Mouse (Mus musculus) myocyte (in vitro differentiated cells): ENCODE measurements around the gene Caskin2. TPM values are rescaled to one million over a fixed set of nuclear protein-coding genes. Genes with fewer than 3 reads are reported as not detected.

Experiments
- H3K27me3 ChIP-seq: one replicate; pipeline ENCODE4 v1.6.1; 2011; ENCODE audit not compliant: control insufficient read depth, insufficient read depth, insufficient read length
- H3K36me3 ChIP-seq: one replicate; pipeline ENCODE4 v1.6.1; 2011; ENCODE audit not compliant: control insufficient read depth, insufficient read depth
- H3K4me2 ChIP-seq: one replicate; pipeline ENCODE4 v1.6.1; 2011; ENCODE audit warnings: low read depth, control low read depth
- H3K4me3 ChIP-seq: one replicate; pipeline ENCODE4 v1.5.1; 2011; ENCODE audit warnings: mild to moderate bottlenecking, control low read depth, moderate library complexity
- H3K79me2 ChIP-seq: one replicate; pipeline ENCODE4 v1.6.1; 2011; ENCODE audit not compliant: control insufficient read depth, insufficient read depth
- H3ac ChIP-seq: one replicate; pipeline ENCODE4 v1.6.1; 2011; ENCODE audit not compliant: control insufficient read depth, insufficient read length
- CEBPB ChIP-seq: IDR thresholded peaks from 2 replicates; pipeline ENCODE4 v1.6.1; 2011; ENCODE audit warnings: mild to moderate bottlenecking, moderate library complexity; ENCODE audit not compliant: poor library complexity, insufficient read depth, severe bottlenecking
- E2F4 ChIP-seq: IDR thresholded peaks from one replicate; pipeline ENCODE4 v1.6.1; 2011; ENCODE audit warnings: mild to moderate bottlenecking, control low read depth, moderate library complexity; ENCODE audit not compliant: insufficient read depth
- MAX ChIP-seq: IDR thresholded peaks from one replicate; pipeline ENCODE4 v1.6.1; 2011; ENCODE audit warnings: low read depth, mild to moderate bottlenecking, control low read depth
- MYOD1 ChIP-seq, 3 experiments: IDR thresholded peaks; one replicate each; pipeline ENCODE4 v1.6.1; 2011; ENCODE audit warnings: control low read depth in 2 of 3, low read depth in 2 of 3, mild to moderate bottlenecking in 2 of 3, moderate library complexity in 1 of 3; ENCODE audit not compliant: insufficient read length in 2 of 3, control insufficient read depth in 1 of 3
- MYOG ChIP-seq, 3 experiments: IDR thresholded peaks; one replicate each; pipeline ENCODE4 v1.6.1; 2011; ENCODE audit warnings: control low read depth in 2 of 3, low read depth in 2 of 3, mild to moderate bottlenecking in 2 of 3; ENCODE audit not compliant: insufficient read length in 2 of 3, control insufficient read depth in 1 of 3, insufficient read depth in 1 of 3
- POLR2A ChIP-seq: IDR thresholded peaks from one replicate; pipeline ENCODE4 v1.6.1; 2011; ENCODE audit warnings: low read depth, mild to moderate bottlenecking, control low read depth, moderate library complexity; ENCODE audit not compliant: insufficient read length
- POLR2AphosphoS2 ChIP-seq: IDR thresholded peaks from one replicate; pipeline ENCODE4 v1.6.1; 2011; ENCODE audit warnings: low read depth, control low read depth; ENCODE audit not compliant: insufficient read length
- REST ChIP-seq: IDR thresholded peaks from one replicate; pipeline ENCODE4 v1.6.1; 2011; ENCODE audit warnings: mild to moderate bottlenecking, control low read depth, moderate library complexity; ENCODE audit not compliant: insufficient read depth, insufficient read length
- SRF ChIP-seq: IDR thresholded peaks from one replicate; pipeline ENCODE4 v1.6.1; 2011; ENCODE audit warnings: low read depth; ENCODE audit not compliant: control insufficient read depth, insufficient read length
- TCF12 ChIP-seq: IDR thresholded peaks from one replicate; pipeline ENCODE4 v1.6.1; 2011; ENCODE audit warnings: mild to moderate bottlenecking, control low read depth; ENCODE audit not compliant: poor library complexity, insufficient read depth, severe bottlenecking
- TCF3 ChIP-seq: IDR thresholded peaks from one replicate; pipeline ENCODE4 v1.6.1; 2011; ENCODE audit warnings: low read depth, control low read depth; ENCODE audit not compliant: insufficient read length
- USF1 ChIP-seq: IDR thresholded peaks from one replicate; pipeline ENCODE4 v1.6.1; 2011; ENCODE audit warnings: low read depth, mild to moderate bottlenecking, control low read depth, moderate library complexity
- polyA plus RNA-seq: library from polyadenylated mRNA; unstranded; fragments of >200 nt; fragmentation: generic; extraction: Trizol; gene quantifications from one replicate; pipeline ENCODE4 v1.2.1, GENCODE M21; 2012; ENCODE audit warnings: missing spikeins

Caskin2 gene
- polyA plus RNA-seq, 1 experiment = 8.0 TPM

- Histone ChIP-seq H3ac (no peak overlapping the region), H3K79me2 (no peaks in the 10 kb centered on the region), H3K27me3 (peaks cover 34% of the 10 kb centered on the region), H3K4me3 (no peak overlapping the region), H3K4me2 (no peak overlapping the region), H3K36me3 (no peaks in the 10 kb centered on the region)
- TF ChIP-seq POLR2A = no peak
- no peak for TF ChIP-seq USF1
- no peak for TF ChIP-seq TCF3
- TF ChIP-seq CEBPB = no peak
- TF ChIP-seq MYOD1 (IDR thresholded peaks at IDR 0.05; ENCODE audit: control insufficient read depth in 1 of 3, insufficient read length in 2 of 3, low read depth in 2 of 3) = no peak
- no peak for TF ChIP-seq E2F4
- TF ChIP-seq MAX = no peak
- no peak for TF ChIP-seq POLR2AphosphoS2
- TF ChIP-seq MYOG (IDR thresholded peaks at IDR 0.05; ENCODE audit: control insufficient read depth in 1 of 3, insufficient read depth in 1 of 3, insufficient read length in 2 of 3, low read depth in 2 of 3) = no peak
- no peak for TF ChIP-seq REST
- no peak for TF ChIP-seq SRF
- no peak for TF ChIP-seq TCF12
Observed at GRCm38 (mm10) chr11:115824813-115825212, 11.4 kb upstream of the Caskin2 start.

- Histone ChIP-seq H3K36me3 (no peaks in the 10 kb centered on the region), H3K4me2 (peak within 1 kb of the TSS; percentile 76), H3K4me3 (no peak within 1 kb of the TSS), H3K79me2 (no peaks in the 10 kb centered on the region), H3ac (no peak within 1 kb of the TSS), H3K27me3 (peaks cover 29% of the 10 kb centered on the region)
- TF ChIP-seq POLR2AphosphoS2 (peak; percentile 36), REST (no peak)
Observed at GRCm38 (mm10) chr11:115823774-115824740, 10.6 kb upstream of the Caskin2 start, which contains the start of gene Llgl2. Llgl2 (plus strand) TSS chr11:115824049.

DNA sequence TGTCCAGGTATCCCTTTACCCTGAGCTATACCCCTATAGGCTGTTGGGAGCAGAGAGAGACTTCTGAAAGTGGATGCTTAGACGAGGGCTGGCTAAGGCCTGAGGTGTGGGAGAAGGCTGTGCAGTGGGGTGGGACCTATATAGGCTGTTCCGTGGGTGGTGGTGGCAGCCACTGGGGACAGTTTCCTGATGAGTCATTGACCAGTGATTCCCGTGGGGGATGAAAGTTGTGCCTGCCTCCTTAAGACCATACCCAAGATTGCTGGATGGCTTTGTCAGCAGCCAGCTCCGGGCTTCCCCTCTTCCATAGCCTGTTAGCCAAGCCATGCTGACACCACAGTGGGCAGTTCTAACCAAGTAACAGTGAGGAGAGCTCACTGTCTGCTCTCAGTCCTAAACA lies 7.6 kb upstream of the Caskin2 start:
- peaks cover 5% of the 10 kb centered on the region for H3K27me3 ChIP-seq
- no peak overlapping the region for H3K4me2 ChIP-seq
- H3K79me2 ChIP-seq = no peaks in the 10 kb centered on the region
- no peak for TF ChIP-seq REST
- TF ChIP-seq POLR2A = no peak
- TF ChIP-seq USF1 = no peak
- TF ChIP-seq SRF = no peak
- H3K4me3 ChIP-seq = no peak overlapping the region
- H3ac ChIP-seq = no peak overlapping the region
- H3K36me3 ChIP-seq = no peaks in the 10 kb centered on the region

- Histone ChIP-seq H3K79me2 (no peaks in the 10 kb centered on the region), H3ac (no peak overlapping the region), H3K27me3 (peaks cover 5% of the 10 kb centered on the region), H3K4me2 (no peak overlapping the region), H3K4me3 (no peak overlapping the region), H3K36me3 (no peaks in the 10 kb centered on the region)
- TF ChIP-seq USF1 (no peak), CEBPB (no peak), REST (no peak), POLR2A (no peak)
Observed at GRCm38 (mm10) chr11:115819915-115820623, 6.6 kb upstream of the Caskin2 start.

- no peak for TF ChIP-seq SRF
- H3K4me2 ChIP-seq = no peak overlapping the region
- no peaks in the 10 kb centered on the region for H3K36me3 ChIP-seq
- H3ac ChIP-seq = no peak overlapping the region
- no peak overlapping the region for H3K4me3 ChIP-seq
- peaks cover 4% of the 10 kb centered on the region for H3K79me2 ChIP-seq
- no peaks in the 10 kb centered on the region for H3K27me3 ChIP-seq
Observed at GRCm38 (mm10) chr11:115817331-115817730, 3.9 kb upstream of the Caskin2 start.
